Mouse (Mus musculus) effector memory CD4-positive, alpha-beta T cell, adult 7 months (primary cell): ENCODE results near the gene Spata48. TPM values are rescaled to one million over a fixed set of nuclear protein-coding genes. Genes with fewer than 3 reads are reported as not detected.

Experiments
- polyA plus RNA-seq: library from polyadenylated mRNA; unstranded; fragments of 100-300 nt; shearing (Covaris generic); gene quantifications from one replicate; pipeline ENCODE4 v1.2.1, GENCODE M21; 2017

Gene Spata48
- 1.1 TPM for polyA plus RNA-seq

DNA sequence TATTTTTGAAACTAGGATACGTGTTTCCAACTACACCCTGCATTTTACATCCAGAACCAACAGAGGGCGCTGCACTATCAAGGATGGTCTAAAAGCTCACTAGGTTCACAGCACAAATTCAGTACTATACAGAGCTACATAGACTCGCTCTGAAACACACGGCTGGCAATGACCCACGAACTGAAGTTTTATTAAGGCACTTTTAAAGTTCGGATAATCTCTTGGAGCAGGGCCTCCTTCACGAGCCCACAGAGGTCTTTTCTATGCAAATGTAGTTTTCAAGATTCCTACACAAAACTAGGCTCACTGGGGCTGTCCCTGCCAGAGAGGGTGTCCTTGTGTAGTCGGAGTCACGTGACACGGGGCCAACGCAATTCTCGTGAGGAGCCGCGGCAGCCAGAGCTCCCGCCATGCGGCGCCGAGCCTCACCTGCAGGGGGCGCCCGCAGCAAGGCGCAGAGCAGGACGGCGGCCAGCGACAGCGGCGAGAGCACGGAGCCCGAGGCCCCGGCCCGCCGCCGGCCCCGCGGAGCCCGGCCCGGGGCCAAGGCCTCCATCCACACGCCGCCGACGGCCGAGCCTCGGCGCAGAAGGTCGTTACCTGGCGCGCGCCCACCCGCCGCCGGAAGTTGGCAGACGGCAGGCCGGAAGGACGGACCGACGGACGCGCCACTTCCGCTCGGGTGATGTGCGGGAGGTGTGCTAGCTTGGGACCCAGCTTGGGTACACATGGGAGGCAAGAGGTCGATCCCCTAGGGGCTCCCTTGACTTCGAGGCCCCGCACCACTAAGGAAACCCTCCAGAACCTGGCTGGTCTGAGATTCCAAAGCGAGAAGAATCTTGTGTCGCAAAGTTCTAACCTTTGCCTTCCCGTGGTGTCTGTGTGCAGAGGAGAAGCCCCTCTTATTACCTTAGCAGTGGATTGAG, at the start of gene Spata48, which contains the start of gene Zpbp:
Gene Spata48 (plus strand): TSS at position 460 of the 926 bp plus-strand sequence.
Gene Zpbp (minus strand): TSS at position 774 of the 926 bp plus-strand sequence.

Other genes with a start within 250 kb of the Spata48 start
- gene Zpbp, start 314 bp downstream of the Spata48 start, polyA plus RNA-seq: 2.4 TPM
- gene 4930512M02Rik, start 165.7 kb downstream of the Spata48 start, polyA plus RNA-seq: 0.55 TPM
- gene Ikzf1, start 222.9 kb downstream of the Spata48 start, polyA plus RNA-seq: 108 TPM